Mouse (Mus musculus) heart, adult 2 months (tissue): Measurements from ENCODE around the gene Pfdn4.

ENCODE experiments used
- CTCF ChIP-seq: fragments of 200-600 bp; IDR thresholded peaks from 2 replicates; pipeline ENCODE4 v1.8.1; 2022; ENCODE audit warnings: antibody characterized with exemption, mild to moderate bottlenecking, moderate library complexity
- POLR2A ChIP-seq: fragments of 200-500 bp; IDR thresholded peaks from 2 replicates; pipeline ENCODE4 v1.6.1; 2011; ENCODE audit warnings: mild to moderate bottlenecking, low read depth, low read length, control low read depth; ENCODE audit not compliant: insufficient read depth

DNA sequence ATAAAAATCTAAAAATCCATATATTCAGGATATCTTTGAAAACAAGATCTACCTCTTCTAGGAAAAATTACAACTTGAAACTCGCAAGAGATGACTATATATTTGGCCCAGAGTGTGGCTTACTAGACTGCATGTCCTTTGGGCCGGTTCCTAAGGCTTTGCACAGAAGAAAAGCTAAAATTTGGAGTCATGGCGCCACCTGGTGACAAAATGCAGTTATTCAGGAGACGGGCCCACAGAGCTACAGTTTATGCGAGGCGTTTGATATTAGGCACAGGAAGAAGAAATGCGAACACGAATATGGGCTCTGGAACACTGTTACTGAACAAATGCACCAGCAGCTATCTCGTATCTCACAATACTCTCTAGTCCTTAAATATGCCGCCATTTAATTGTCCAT, 11.5 kb downstream of the Pfdn4 start:
- TF ChIP-seq POLR2A = no peak
- TF ChIP-seq CTCF = peak; percentile 91
